Mouse (Mus musculus) heart, adult 2 months (tissue): ENCODE data around the gene Usp48. TPM values are rescaled to one million over a fixed set of nuclear protein-coding genes. Genes with fewer than 3 reads are reported as not detected.

ENCODE experiments used
- DNase-seq, 2 experiments: peaks; one replicate each; pipeline ENCODE4 v3.0.0; 2021
- H3K27ac ChIP-seq: fragments of 200-600 bp; 2 replicates; pipeline ENCODE4 v1.8.1; 2022
- H3K27me3 ChIP-seq: fragments of 200-500 bp; 2 replicates; pipeline ENCODE4 v1.6.1; 2012; ENCODE audit warnings: mild to moderate bottlenecking, low read length, inconsistent platforms, mixed read lengths; ENCODE audit not compliant: control insufficient read depth, insufficient read depth
- H3K36me3 ChIP-seq: fragments of 200-500 bp; 2 replicates; pipeline ENCODE4 v1.6.1; 2012; ENCODE audit warnings: low read length, inconsistent platforms; ENCODE audit not compliant: control insufficient read depth, insufficient read depth
- H3K4me1 ChIP-seq: fragments of 200-500 bp; 2 replicates; pipeline ENCODE4 v1.6.1; 2011; ENCODE audit warnings: low read length; ENCODE audit not compliant: control insufficient read depth, insufficient read depth
- H3K4me3 ChIP-seq: fragments of 200-600 bp; 2 replicates; pipeline ENCODE4 v1.8.1; 2022
- H3K79me2 ChIP-seq: fragments of 200-500 bp; replicated peaks from 2 replicates; pipeline ENCODE4 v1.6.1; 2012; ENCODE audit warnings: mild to moderate bottlenecking, inconsistent platforms, low read length, moderate library complexity, mixed read lengths; ENCODE audit not compliant: control insufficient read depth, insufficient read depth
- H3K9ac ChIP-seq: fragments of 200-500 bp; 2 replicates; pipeline ENCODE4 v1.6.1; 2012; ENCODE audit warnings: low read depth, mild to moderate bottlenecking, control low read depth, inconsistent platforms, low read length, mixed read lengths
- CTCF ChIP-seq: fragments of 200-600 bp; IDR thresholded peaks from 2 replicates; pipeline ENCODE4 v1.8.1; 2022; ENCODE audit warnings: antibody characterized with exemption, mild to moderate bottlenecking, moderate library complexity
- EP300 ChIP-seq: fragments of 200-500 bp; IDR thresholded peaks from 2 replicates; pipeline ENCODE4 v1.6.1; 2011; ENCODE audit warnings: low read depth, low read length, control low read depth; ENCODE audit not compliant: insufficient read depth
- POLR2A ChIP-seq: fragments of 200-500 bp; IDR thresholded peaks from 2 replicates; pipeline ENCODE4 v1.6.1; 2011; ENCODE audit warnings: mild to moderate bottlenecking, low read depth, low read length, control low read depth; ENCODE audit not compliant: insufficient read depth
- WGBS: fragments of 180-500 bp; shearing (Covaris S2); methylation state at CpG from one replicate; pipeline ENCODE4 v1.1.7; 2018; 5-methylcytosine and 5-hydroxymethylcytosine counted together
- intact Hi-C: fragments of 180-260 bp; cut with DNase I; formaldehyde crosslinking; loops from one replicate; pipeline ENCODE4 v1.15.1; 2025
- polyA plus RNA-seq: library from polyadenylated mRNA; depleted of rRNA; stranded (reverse); fragments of >200 nt; gene quantifications from 2 replicates; pipeline ENCODE4 v1.2.3, GENCODE M21; 2012
- total RNA-seq, 2 experiments: library from RNA; stranded (reverse); gene quantifications; 2 replicates each; pipeline ENCODE4 v1.2.3; 2021

Gene Usp48
- total and polyA plus RNA-seq, 3 experiments: 29.7 to 37.6 (median 30.0) TPM

DNA sequence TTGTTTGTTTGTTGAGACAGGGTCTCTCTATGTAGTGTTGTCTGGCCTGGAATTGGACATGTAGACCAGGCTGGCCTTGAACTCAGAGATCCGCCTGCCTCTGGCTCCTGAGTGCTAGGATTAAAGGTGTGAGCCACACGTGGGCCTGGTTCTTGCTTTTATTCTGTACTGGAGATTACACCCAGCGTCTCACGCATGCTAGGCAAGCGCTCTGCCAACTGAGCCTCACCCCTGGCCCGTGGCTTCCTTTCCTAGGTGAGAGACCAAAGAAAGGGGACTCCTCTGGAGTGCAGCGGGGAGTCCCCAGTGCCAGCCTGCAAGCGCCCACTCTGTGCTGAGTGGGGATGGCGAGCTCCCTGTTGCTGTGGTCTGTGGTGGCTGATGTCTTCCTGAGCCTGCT, 85.0 kb downstream of the Usp48 start:
- no peak for DNase-seq
- TF ChIP-seq CTCF (no peak), EP300 (no peak), POLR2A (no peak)
- Histone ChIP-seq H3K27ac (no peak overlapping the region), H3K27me3 (0 out of 2 replicates have a peak, but pooled peaks cover 2% of the 10 kb centered on the region), H3K79me2 (no peaks in the 10 kb centered on the region), H3K36me3 (no peaks in the 10 kb centered on the region), H3K9ac (no peak overlapping the region), H3K4me3 (no peak overlapping the region), H3K4me1 (no peaks in the 10 kb centered on the region)
- intact Hi-C loops: no loop called here
- 67% methylated on average over 9 of the region's 9 CpGs for WGBS

DNA sequence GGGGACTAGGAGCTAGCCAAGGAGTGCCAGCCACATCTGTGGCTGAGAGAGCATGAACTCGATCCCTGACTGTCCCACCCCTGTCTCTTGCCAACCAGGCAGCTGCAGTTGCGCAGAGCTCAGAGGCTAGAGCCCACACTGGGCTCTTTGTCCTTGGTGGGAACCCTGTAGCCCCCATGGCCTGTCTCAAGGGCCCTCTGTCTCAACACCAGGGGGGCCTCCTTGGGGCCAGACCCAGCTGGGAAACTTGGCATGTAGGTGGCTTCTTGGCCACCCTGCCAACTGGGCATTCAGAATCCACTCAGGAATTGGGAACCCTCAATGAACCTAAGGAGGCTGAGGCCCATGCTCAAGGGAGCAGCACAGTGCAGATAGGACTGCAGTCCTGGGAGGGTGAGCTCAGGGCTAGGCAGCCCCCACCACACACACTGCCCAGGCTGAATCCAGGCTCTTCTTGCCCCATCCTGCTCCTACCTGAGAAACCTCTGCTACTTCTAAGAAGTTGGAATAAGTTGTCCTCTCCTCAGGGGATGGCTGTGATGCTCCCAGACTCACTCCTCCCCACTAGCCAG, 86.5 kb downstream of the Usp48 start:
- Histone ChIP-seq H3K27ac (no peak overlapping the region), H3K9ac (no peak overlapping the region), H3K36me3 (no peaks in the 10 kb centered on the region), H3K79me2 (no peaks in the 10 kb centered on the region), H3K4me3 (no peak overlapping the region), H3K4me1 (no peaks in the 10 kb centered on the region), H3K27me3 (0 out of 2 replicates have a peak, but pooled peaks cover 2% of the 10 kb centered on the region)
- WGBS: 82% methylated on average over 2 of the region's 2 CpGs
- intact Hi-C loops: loop anchor here (5.0 kb wide), 1 partner anchor 152 kb away; no protein-coding TSS in a partner anchor
- TF ChIP-seq POLR2A (no peak), EP300 (no peak)
- no peak for DNase-seq

GRCm38 (mm10) chr4:137680721-137681120, 87.2 kb downstream of the Usp48 start:
- 55% methylated on average over 7 of the region's 7 CpGs for WGBS
- H3K79me2 ChIP-seq: no peaks in the 10 kb centered on the region
- no peaks in the 10 kb centered on the region for H3K4me1 ChIP-seq
- H3K9ac ChIP-seq: no peak overlapping the region
- H3K27ac ChIP-seq: no peak overlapping the region
- no peak overlapping the region for H3K4me3 ChIP-seq
- H3K27me3 ChIP-seq: 0 out of 2 replicates have a peak, but pooled peaks cover 2% of the 10 kb centered on the region
- no peaks in the 10 kb centered on the region for H3K36me3 ChIP-seq
- DNase-seq: no peak
- intact Hi-C loops: loop anchor here (5.0 kb wide), 1 partner anchor 152 kb away; no protein-coding TSS in a partner anchor
- no peak for TF ChIP-seq EP300
- no peak for TF ChIP-seq CTCF
- no peak for TF ChIP-seq POLR2A

GRCm38 (mm10) chr4:137681408-137682104, 88.0 kb downstream of the Usp48 start:
- H3K27me3 ChIP-seq: 0 out of 2 replicates have a peak, but pooled peaks cover 2% of the 10 kb centered on the region
- H3K79me2 ChIP-seq: no peaks in the 10 kb centered on the region
- H3K27ac ChIP-seq: no peak overlapping the region
- WGBS: 6% methylated on average over 52 of the region's 52 CpGs
- intact Hi-C loops: loop anchor here (5.0 kb wide), 1 partner anchor 151 kb away; no protein-coding TSS in a partner anchor
- TF ChIP-seq CTCF: no peak
- TF ChIP-seq POLR2A: no peak
- TF ChIP-seq EP300: no peak
- peak overlapping the region; percentile 36 for H3K4me3 ChIP-seq
- no peaks in the 10 kb centered on the region for H3K36me3 ChIP-seq
- peak in 1 of 2 experiments; percentile 37 for DNase-seq
- H3K9ac ChIP-seq: no peak overlapping the region
- H3K4me1 ChIP-seq: no peaks in the 10 kb centered on the region

- Histone ChIP-seq H3K4me3 (no peak overlapping the region), H3K9ac (no peak overlapping the region), H3K36me3 (no peaks in the 10 kb centered on the region), H3K27ac (no peak overlapping the region), H3K4me1 (no peaks in the 10 kb centered on the region), H3K27me3 (0 out of 2 replicates have a peak, but pooled peaks cover 2% of the 10 kb centered on the region), H3K79me2 (no peaks in the 10 kb centered on the region)
- WGBS: 44% methylated on average over 7 of the region's 7 CpGs
- DNase-seq: peak in 1 of 2 experiments; percentile 46
- TF ChIP-seq CTCF (peak; percentile 95), POLR2A (no peak), EP300 (peak; percentile 54; the same call in 1 of the 2 replicates)
- intact Hi-C loops: loop anchor here (5.0 kb wide), 1 partner anchor 149 kb away; no protein-coding TSS in a partner anchor
These were observed 89.5 kb downstream of the Usp48 start for GRCm38 (mm10) chr4:137682961-137683453.

GRCm38 (mm10) chr4:137684830-137685343, 91.3 kb downstream of the Usp48 start:
- Histone ChIP-seq H3K27me3 (0 out of 2 replicates have a peak, but pooled peaks cover 2% of the 10 kb centered on the region), H3K27ac (no peak overlapping the region), H3K4me1 (no peaks in the 10 kb centered on the region), H3K9ac (no peak overlapping the region), H3K79me2 (no peaks in the 10 kb centered on the region), H3K4me3 (no peak overlapping the region), H3K36me3 (no peaks in the 10 kb centered on the region)
- intact Hi-C loops: loop anchor here (5.0 kb wide), 1 partner anchor 147 kb away; no protein-coding TSS in a partner anchor
- WGBS: 29% methylated on average over 9 of the region's 9 CpGs
- TF ChIP-seq CTCF: no peak
- TF ChIP-seq POLR2A: no peak
- no peak for TF ChIP-seq EP300
- no peak for DNase-seq
